Comparison of ENCODE assay signal across 1 mouse cellular context in the genomic region with DNA sequence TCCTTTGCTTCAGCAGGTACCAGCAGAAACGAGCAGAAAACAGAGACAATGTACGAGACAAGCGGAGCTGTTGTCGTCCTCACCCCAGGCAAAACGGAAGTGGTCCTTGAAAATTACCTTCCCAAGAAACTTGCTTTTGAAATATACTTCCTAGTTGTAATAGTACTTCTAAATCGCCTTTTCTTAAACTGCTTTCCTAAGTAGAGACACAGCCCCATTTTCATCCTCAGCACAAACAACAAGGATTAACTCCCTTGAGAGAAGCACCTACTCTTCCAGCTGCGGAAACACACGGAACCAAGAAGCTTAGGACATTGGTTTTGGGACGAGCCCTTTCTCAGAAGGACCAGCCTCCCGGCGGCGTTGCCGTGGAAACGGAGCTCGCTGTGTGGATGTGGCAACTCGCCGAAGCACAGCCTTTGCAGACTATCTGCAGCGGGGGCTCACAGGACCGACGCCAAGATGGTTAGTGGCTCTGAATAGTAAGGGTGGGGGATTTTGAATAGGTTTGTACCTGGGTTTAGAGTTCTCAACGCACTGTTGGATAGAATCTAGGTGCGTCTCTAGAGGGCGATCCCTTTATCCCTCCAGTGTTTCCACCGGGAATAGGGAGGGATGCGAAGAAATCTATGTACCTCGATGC.
TF ChIP-seq lines count a peak whose summit lies in the region.

A gene (plus strand): TSS at position 341 of the 643 bp plus-strand sequence.

TF ChIP-seq in CH12.LX, 34 proteins besides CTCF, POLR2A, EP300 and RAD21 (continued from another document):
- TF ChIP-seq CHD2 (IDR thresholded peaks at IDR 0.05; ENCODE audit: low read length) = no peak
- 0 out of 2 replicates have a peak, but pooled peaks have one; percentile 15 for TF ChIP-seq MEF2A (IDR thresholded peaks at IDR 0.05; ENCODE audit: borderline replicate concordance, low read depth, low read length)
- TF ChIP-seq POLR2AphosphoS2 (IDR thresholded peaks at IDR 0.05; ENCODE audit: low read depth, low read length) = no peak
- no peak for TF ChIP-seq E2F4 (IDR thresholded peaks at IDR 0.05; ENCODE audit: insufficient replicate concordance, low read depth, low read length)
- TF ChIP-seq ZC3H11A (IDR thresholded peaks at IDR 0.05; ENCODE audit: low read depth, low read length) = no peak
- TF ChIP-seq TCF12 (IDR thresholded peaks at IDR 0.05; ENCODE audit: low read depth, low read length) = no peak; the same call in 1 of the 2 replicates
- TF ChIP-seq GABPA (IDR thresholded peaks at IDR 0.05; ENCODE audit: insufficient replicate concordance, low read depth, low read length) = no peak
- TF ChIP-seq MYC (IDR thresholded peaks at IDR 0.05; ENCODE audit: low read depth, low read length) = no peak
- no peak for TF ChIP-seq UBTF (IDR thresholded peaks at IDR 0.05; ENCODE audit: low read depth, low read length)
- no peak for TF ChIP-seq JUN (IDR thresholded peaks at IDR 0.05; ENCODE audit: insufficient read depth, low read depth, low read length)
- no peak for TF ChIP-seq PAX5 (IDR thresholded peaks at IDR 0.05; ENCODE audit: low read length)
- no peak for TF ChIP-seq NRF1 (IDR thresholded peaks at IDR 0.05; ENCODE audit: low read depth, low read length)
- peak; percentile 62; the same call in 1 of the 2 replicates for TF ChIP-seq KAT2A (IDR thresholded peaks at IDR 0.05; ENCODE audit: insufficient replicate concordance, low read length)
- no peak for TF ChIP-seq USF2 (conservative IDR thresholded peaks at IDR 0.05; ENCODE audit: low read depth, low read length)
- TF ChIP-seq MXI1 (IDR thresholded peaks at IDR 0.05; ENCODE audit: low read depth, low read length) = peak; percentile 93
- no peak for TF ChIP-seq USF1 (IDR thresholded peaks at IDR 0.05; ENCODE audit: low read depth, low read length)
- TF ChIP-seq ELF1 (IDR thresholded peaks at IDR 0.05; ENCODE audit: low read depth, low read length) = peak; percentile 79
- no peak for TF ChIP-seq CHD1 (IDR thresholded peaks at IDR 0.05; ENCODE audit: low read depth, low read length)
